Mouse (Mus musculus) olfactory bulb, adult 2 months (tissue): ENCODE results near the gene Herc2.

ENCODE experiments used
- CTCF ChIP-seq: fragments of 200-500 bp; IDR thresholded peaks from 2 replicates; pipeline ENCODE4 v1.5.1; 2012; ENCODE audit warnings: low read depth, mild to moderate bottlenecking, low read length, moderate library complexity; ENCODE audit not compliant: insufficient read depth
- POLR2A ChIP-seq: fragments of 200-500 bp; IDR thresholded peaks from 2 replicates; pipeline ENCODE4 v1.6.1; 2012; ENCODE audit warnings: mild to moderate bottlenecking, low read depth, low read length, moderate library complexity; ENCODE audit not compliant: insufficient read depth

DNA sequence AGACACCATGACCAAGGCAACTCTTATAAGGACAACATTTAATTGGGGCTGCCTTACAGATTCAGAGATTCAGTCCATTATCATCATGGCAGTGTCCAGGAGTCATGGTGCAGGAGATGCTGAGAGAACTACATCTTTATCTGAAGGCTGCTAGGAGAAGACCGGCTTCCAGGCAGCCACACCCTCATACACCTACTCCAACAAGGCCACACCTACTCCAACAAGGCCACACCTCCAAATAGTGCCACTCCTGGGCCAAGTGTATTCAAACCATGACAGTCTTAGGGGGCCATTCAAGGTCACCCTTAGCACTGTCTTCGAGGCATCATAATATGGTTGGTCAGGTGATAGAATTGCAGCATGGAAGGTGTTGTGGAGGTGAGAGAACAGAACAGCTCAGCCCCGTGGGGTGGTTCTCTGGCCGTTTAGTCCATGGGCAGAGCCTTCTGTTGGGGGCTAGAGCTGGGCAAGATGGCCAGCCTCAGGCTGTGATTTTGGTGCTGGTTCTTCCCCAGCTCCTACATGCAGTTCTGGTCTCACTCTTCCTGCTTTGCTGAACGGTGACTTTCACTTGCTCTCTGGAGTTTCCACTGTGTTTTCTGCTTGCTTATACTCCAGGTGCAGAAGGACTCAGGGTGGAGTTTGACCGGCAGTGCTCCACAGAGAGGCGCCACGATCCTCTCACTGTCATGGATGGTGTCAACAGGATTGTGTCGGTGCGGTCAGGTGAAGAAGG is 151.7 kb downstream of the Herc2 start:
- TF ChIP-seq CTCF (no peak), POLR2A (no peak)
